Mouse (Mus musculus): ENCODE measurements around the gene Hnrnpd.

DNA sequence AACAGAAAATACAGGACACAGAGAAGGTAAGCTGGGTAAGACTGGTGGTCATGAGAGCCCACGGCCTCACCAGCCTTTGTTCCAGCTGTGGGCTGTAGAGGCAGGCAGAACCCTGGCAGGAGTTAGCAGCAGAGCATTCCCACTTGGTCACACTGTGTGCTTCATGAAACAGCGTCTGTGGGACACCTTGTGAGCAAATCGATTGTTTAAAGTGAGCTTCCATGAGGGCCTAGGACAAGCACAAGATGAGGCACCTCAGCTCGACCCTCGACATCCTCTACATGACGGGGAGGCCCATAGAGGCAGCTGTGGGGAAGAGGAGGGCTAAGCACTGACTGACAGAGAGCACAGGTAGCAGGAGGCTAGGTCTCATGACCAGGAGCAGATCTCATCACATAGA is 46.8 kb downstream of the Hnrnpd start:
- TF ChIP-seq CTCF (conservative IDR thresholded peaks at IDR 0.05; ENCODE audit: insufficient read depth, insufficient read length, low read depth, low read length) (no peak), POLR2A (IDR thresholded peaks at IDR 0.05; ENCODE audit: low read depth, low read length) (no peak)

Data from kidney, adult 2 months (tissue).